Mouse (Mus musculus) cerebellum, adult 2 months (tissue): Measurements from ENCODE around the gene Mcm9.

Experiments used
- CTCF ChIP-seq: fragments of 200-500 bp; IDR thresholded peaks from 2 replicates; pipeline ENCODE4 v1.5.1; 2011; ENCODE audit warnings: low read depth, mild to moderate bottlenecking, control low read depth, low read length, moderate library complexity, borderline replicate concordance; ENCODE audit not compliant: insufficient read depth
- POLR2A ChIP-seq: fragments of 200-500 bp; IDR thresholded peaks from 2 replicates; pipeline ENCODE4 v1.6.1; 2011; ENCODE audit warnings: low read length, control low read depth, borderline replicate concordance; ENCODE audit not compliant: insufficient read depth

GRCm38 (mm10) chr10:53502471-53502870 is 127.8 kb downstream of the Mcm9 start:
- TF ChIP-seq CTCF (no peak), POLR2A (no peak)
